Mouse (Mus musculus) spleen, postnatal 10 days (tissue): ENCODE results near the gene Mrpl4.
A peak's percentile ranks its signal among the peaks of the same experiment; 100 is the strongest.
"Not testable (repeated sequence)": the region's sequence is repeated elsewhere in the genome, so short reads cannot be mapped to it uniquely, and the experiment has no call there.

Experiments used
- DNase-seq, 2 experiments: peaks; one replicate each; pipeline ENCODE4 v3.0.0; 2021 to 2022; ENCODE audit warnings: low spot score in 2 of 2

Mrpl4 gene

DNA sequence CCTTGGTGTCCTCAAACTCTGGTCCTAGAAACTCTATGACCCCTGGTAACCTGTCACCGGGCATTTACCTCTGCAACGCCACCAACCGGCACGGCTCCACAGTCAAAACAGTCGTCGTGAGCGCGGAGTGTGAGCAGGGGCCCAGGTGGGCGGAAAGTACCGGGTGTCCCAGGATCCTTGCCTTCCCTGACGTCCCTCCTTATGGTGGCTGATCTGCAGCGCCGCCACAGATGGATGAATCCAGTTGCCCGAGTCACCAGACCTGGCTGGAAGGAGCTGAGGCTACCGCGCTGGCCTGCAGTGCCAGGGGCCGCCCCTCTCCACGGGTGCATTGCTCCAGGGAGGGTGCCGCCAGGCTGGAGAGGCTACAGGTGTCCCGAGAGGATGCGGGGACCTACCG lies 34.1 kb downstream of the Mrpl4 start:
- DNase-seq, result no peak

DNA sequence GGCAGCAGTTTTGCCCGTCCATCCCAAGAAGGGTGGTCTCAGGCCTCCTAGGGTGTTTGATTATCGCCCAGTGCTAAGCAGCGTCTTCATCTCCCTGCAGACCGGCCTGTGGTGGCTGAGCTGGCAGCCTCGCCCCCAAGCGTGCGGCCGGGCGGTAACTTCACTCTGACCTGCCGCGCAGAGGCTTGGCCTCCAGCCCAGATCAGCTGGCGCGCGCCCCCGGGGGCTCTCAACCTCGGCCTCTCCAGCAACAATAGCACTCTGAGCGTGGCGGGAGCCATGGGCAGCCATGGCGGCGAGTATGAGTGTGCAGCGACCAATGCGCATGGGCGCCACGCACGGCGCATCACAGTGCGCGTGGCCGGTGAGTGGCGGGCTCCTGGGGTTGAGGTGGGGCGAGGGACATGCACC lies 34.9 kb downstream of the Mrpl4 start:
- DNase-seq, result peak in 1 of 2 experiments; percentile 27

DNA sequence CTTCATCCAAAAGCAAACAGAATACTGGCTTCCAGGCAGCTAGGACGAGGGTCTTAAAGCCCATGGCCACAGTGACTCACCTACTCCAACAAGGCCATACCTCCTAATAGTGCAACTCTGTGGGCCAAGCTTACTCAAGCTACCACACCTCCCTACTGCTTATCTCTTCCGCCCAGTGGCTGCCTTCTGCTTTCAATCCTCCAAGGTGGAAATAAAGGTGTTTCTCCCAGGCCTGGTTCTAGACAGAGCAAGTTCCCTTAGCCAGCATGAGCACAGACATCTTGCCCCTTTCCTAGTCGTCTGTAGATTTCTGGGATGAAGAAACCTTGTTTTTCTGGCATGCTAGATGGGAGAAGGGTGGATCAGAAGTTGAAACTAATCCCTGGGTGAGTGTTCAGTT lies 37.2 kb downstream of the Mrpl4 start:
- peak in 1 of 2 experiments; percentile 41 for DNase-seq

DNA sequence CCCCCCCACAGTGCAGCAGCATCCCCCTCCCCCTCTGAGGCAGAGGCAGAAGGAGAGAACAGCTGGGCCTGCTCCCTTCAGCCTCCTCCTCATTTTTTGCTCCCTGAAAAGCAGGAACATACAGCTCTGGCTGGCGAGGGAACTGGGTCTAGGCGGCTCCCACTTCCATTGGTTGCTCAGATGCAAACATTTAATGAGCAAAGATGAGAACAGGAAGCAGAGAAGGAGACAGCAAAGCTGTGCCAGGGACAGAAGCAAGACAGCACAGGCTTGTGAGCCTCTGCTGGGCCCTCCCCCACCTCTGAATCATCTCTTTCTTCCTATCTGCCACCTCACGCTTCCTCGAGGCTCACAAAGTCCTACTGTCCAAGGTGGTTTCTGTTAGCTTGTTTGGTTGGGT lies 38.8 kb downstream of the Mrpl4 start:
- DNase-seq, result no peak

DNA sequence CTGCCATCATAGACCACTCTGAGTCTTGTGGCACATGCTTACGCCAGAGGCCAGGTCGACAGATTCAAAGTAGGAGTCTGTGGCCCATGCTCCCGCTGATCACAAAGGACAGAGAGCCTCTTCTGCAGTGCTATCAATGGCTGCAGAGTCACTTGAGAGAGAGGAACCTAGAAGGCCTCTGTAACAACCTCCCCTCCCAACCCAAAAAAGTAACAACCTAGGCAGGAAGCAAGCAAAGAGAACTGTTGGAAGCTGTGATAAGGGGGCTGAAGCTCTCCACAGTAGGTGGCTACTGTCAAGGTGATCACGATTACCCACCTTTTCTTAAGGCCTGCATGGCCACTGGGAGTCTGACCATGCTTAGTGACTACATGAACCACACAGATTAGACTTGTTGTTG lies 41.0 kb downstream of the Mrpl4 start:
- DNase-seq, result no peak

DNA sequence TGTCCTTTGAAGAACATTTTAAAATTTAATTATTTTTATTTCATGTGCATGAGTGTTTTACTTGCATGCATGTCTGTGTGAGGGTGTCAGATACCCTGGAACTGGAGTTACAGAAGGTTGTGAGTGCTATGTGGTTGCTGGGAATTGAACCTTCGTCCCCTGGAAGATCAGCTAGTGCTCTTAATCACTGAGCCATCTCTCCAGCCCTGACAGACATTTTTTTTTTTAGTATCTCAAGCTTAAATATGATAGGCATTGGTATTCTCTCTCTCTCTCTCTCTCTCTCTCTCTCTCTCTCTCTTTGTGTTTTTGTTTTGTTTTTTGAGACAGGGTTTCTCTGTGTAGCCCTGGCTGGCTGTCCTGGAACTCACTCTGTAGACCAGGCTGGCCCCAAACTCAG lies 42.2 kb downstream of the Mrpl4 start:
- not testable (repeated sequence) for DNase-seq

DNA sequence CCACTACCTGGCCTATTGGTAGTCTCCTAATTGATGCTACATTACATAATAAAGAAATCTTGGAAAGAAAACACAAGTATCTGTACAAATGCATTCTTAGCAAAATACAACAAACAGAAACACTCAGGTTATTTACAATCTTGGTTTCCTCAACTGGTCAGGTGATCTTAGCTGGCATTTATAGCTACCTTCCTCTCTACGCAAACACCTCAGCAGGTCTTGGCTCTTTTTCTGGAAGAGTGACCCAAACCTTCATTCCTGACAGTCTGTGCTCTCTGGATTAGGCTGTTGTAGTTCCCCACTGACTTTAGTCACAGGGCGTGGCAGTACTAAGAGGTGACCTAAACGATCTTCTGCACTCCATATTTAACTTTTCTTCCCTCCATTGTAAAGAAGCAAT lies 42.7 kb downstream of the Mrpl4 start:
- DNase-seq, result no peak

DNA sequence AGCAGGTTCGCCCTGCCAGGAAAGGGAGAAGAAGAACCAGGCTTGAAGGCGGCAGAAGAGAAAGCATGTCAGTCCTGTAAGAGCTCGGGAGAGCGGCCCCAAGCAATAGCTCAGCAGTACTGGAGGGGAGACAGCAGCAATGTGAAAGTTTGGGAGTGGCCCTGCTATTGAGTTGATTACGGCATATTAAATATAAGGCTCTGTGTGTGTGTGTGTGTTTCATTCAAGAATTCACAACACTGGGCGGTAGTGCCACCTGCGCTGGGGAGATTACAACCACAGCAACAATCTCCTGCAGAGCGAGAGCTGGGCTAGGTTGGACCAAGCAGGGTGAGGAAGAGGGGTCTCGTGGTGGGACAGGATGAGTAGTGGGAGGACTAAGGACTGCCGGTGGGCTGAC lies 49.0 kb downstream of the Mrpl4 start:
- DNase-seq, result peak in 1 of 2 experiments; percentile 31
